25 mouse cellular contexts compared by ENCODE assay signal in genomic region chr6:106743556-106744233, GRCm38 (mm10). TPM values are rescaled to one million over a fixed set of nuclear protein-coding genes. Genes with fewer than 3 reads are reported as not detected.
"Had no signal": no experiment of that assay in that cellular context is flagged by ENCODE, and none has a peak within 500 bp of the region (broad histone marks: within the 10 kb centered on the region; RNA-seq: fewer than 3 reads in every experiment).

No protein-coding gene starts in this region.

- H3K27ac ChIP-seq: kidney, embryonic 15.5 days; limb, embryonic 10.5 days; limb, embryonic 13.5 days; liver, embryonic 12.5 days; liver, embryonic 15.5 days; lung, embryonic 15.5 days; midbrain, embryonic 12.5 days; neural tube, embryonic 12.5 days; neural tube, embryonic 15.5 days had no signal

- H3K4me3 ChIP-seq: kidney, embryonic 15.5 days; limb, embryonic 10.5 days; limb, embryonic 13.5 days; liver, embryonic 12.5 days; liver, embryonic 15.5 days; lung, embryonic 15.5 days; midbrain, embryonic 12.5 days; neural tube, embryonic 12.5 days; neural tube, embryonic 15.5 days had no signal

- H3K36me3 ChIP-seq: kidney, embryonic 15.5 days; limb, embryonic 10.5 days; limb, embryonic 13.5 days; liver, embryonic 12.5 days; liver, embryonic 15.5 days; lung, embryonic 15.5 days; midbrain, embryonic 12.5 days; neural tube, embryonic 12.5 days; neural tube, embryonic 15.5 days had no signal

- H3K4me1 ChIP-seq: kidney, embryonic 15.5 days; limb, embryonic 13.5 days; liver, embryonic 12.5 days; liver, embryonic 15.5 days; lung, embryonic 15.5 days; midbrain, embryonic 12.5 days; neural tube, embryonic 12.5 days; neural tube, embryonic 15.5 days had no signal

- DNase-seq: kidney, adult 8-10 months; kidney, postnatal 10 days; kidney, postnatal 36 days; liver; lung, adult 18-20 months; lung, postnatal 10 days; lung, postnatal 36 days; retina, postnatal 1 day; thymus, adult 2 months; thymus, postnatal 25 days had no signal

- H3K27me3 ChIP-seq: kidney, embryonic 15.5 days; liver, embryonic 12.5 days; liver, embryonic 15.5 days; lung, embryonic 15.5 days; midbrain, embryonic 12.5 days; neural tube, embryonic 12.5 days; neural tube, embryonic 15.5 days had no signal

- ATAC-seq: intestine, postnatal 0 days; liver, embryonic 12.5 days; midbrain, embryonic 16.5 days had no signal

RNA-seq across cellular contexts. Expression of gene Il5ra, which starts 5.1 kb away (rescaled TPM):
- total RNA-seq: layer of hippocampus, postnatal 14 days; left cerebral cortex, adult 8-10 months; left cerebral cortex, postnatal 14 days had no signal
- polyA plus RNA-seq: intestine, embryonic 14.5 days; intestine, postnatal 0 days; limb, embryonic 10.5 days; limb, embryonic 13.5 days; midbrain, embryonic 12.5 days; midbrain, embryonic 16.5 days; neural tube, embryonic 12.5 days had no signal
